Mouse (Mus musculus) cerebellum, postnatal 10 days (tissue): ENCODE measurements around the gene Mark4.
A peak's percentile ranks its signal among the peaks of the same experiment; 100 is the strongest.

Source experiments
- DNase-seq, 2 experiments: peaks; one replicate each; pipeline ENCODE4 v3.0.0; 2021; ENCODE audit warnings: mixed read lengths in 2 of 2

Mark4 gene

DNA sequence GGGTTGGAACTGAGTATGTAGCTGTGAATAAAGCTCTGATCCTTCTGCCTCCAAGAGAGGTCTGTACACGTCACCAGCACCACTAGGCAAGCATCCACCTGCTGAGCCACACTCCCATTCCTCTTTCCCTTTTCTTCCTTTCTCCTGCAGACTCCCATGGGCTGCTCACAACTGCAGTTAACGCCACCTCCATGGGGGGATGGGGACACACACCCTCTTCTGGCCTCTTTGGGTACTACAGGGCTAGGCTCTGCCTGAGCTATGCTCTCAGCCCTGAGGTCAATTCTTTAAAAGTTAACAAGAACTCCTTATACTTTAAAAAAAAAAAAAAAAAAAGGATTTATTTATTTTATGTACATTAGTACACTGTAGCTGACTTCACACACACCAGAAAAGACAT is 26.1 kb downstream of the Mark4 start:
- no peak for DNase-seq

GRCm38 (mm10) chr7:19430402-19430801 is 28.2 kb downstream of the Mark4 start:
- DNase-seq, result no peak

- peak; percentile 83 to 86 for DNase-seq
Measured at GRCm38 (mm10) chr7:19429726-19430125, 28.9 kb downstream of the Mark4 start.

DNA sequence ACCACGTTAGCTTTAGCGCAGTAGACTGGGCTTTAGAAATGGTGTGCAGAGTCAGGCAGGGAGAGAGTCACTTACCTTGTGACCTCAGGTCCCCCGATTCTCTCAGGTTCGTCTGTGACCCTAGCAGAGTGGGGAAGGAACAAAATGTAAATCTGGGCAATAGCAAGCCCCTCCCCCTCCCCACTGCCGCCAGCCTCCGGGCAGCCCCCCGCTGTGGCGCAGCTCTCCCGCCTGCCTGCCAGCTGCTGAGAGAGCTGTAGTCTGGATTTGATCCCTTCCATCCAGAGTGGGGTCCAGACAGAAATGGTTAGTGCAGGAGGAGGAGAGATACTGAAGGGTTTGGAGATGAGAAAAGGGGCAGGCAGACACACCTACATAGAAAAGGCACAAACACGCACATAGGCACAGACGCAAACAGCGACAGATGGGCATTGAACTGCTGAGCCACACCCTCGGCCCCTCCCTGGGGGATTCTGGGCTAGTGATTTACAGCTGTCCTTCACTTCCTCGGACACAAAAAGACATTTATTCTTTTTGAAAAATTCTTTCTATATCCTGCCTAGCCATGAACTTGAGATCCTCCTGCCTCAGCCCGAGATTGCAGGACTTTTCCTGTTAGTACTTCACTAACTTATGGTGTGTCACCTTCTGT is 30.5 kb downstream of the Mark4 start:
- DNase-seq, result peak; percentile 55 to 63

GRCm38 (mm10) chr7:19426888-19427287 is 31.7 kb downstream of the Mark4 start:
- DNase-seq, result no peak

GRCm38 (mm10) chr7:19426349-19426748 is 32.3 kb downstream of the Mark4 start:
- DNase-seq, result no peak

DNA sequence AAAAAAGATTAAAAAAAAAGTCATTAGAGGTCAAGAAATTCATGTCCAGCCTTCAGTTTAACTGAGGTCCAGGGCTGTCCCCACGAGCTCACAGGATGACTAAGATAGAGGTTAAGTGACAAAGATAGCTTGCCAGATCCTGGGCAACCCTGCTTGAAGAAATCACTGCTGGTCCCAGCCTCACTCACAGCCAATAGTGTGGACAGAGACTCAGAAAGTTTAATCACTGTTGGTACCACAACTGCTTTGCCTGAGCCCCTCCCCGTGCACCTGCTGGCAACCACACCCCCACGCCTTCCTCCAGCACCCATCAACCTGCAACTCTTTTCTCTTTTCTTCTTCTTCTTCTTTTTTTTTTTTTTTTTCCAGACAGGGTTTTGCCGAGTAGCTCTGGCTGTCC is 34.6 kb downstream of the Mark4 start:
- no peak for DNase-seq

DNA sequence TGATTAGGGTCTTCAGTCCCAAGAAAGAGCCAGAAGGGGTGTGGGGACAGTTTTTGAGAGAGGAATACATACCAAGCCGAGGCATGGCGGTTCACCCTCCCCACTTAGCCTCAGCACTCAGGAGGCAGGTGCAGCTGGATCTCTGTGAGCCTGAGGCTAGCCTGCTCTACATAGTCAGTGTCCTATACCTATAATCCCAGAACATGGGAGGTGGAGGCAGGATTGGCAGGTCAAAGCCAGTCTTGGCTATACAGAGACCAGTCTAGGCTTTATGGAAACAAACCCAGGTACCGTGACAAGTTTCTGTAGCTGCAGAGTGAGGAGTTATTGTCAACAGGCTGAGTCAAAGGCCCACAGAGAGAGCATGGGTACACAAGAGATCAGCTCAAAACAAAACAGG is 35.5 kb downstream of the Mark4 start:
- no peak for DNase-seq

DNA sequence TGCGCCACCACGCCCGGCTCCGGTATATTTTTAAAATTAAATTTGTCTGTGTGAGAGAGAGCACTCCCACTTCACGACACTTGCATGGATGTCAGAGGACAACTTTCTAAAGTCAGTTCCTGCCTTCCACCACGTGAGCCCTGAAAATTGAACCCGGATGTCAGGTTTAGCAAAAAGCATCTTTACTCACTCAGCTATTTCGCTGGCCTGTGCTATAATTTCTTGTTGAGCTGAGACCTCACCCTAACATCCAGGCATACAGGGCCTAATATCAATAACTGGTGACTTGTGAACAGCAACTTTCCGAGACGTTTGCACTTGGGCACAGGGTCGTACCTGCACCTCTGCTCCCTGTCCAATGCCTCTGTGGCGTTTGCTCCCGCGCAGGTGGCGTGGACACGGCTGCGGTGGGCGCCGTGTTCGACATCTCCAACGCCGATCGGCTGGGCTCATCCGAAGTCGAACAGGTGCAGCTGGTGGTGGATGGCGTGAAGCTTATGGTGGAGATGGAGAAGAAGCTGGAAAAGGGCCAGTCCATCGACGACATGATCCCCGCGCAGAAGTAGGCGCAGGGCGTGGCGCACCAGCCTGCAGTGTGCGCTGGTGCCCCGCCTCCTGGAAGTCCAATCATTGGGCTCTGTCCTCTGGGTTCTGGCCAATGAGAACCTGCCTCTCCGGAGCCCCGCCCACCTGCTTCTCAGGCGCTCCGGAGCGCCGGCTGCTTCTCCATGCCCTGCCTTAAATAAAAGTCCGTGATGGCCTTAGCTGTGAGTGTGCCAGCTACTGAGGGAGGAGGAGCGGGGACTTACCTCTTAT is 37.6 kb downstream of the Mark4 start:
- peak; percentile 96 for DNase-seq

DNA sequence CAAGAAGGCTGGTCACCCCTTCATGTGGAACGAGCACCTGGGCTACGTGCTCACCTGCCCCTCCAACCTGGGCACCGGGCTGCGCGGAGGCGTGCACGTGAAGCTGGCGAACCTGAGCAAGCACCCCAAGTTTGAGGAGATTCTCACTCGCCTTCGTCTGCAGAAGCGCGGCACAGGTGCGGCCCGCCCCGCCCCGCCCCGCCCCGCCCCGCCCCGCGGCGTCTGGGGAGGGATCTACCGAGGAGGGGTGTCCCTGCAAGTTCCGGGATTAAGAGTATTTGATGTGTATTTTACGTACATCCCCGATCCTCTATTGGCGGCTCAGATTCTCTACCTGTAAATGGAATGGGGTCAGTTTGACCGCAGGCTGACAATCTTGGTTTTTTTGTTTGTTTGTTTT is 38.5 kb downstream of the Mark4 start:
- no peak for DNase-seq

- no peak for DNase-seq
Measured at GRCm38 (mm10) chr7:19416590-19416989, 42.0 kb downstream of the Mark4 start.

DNA sequence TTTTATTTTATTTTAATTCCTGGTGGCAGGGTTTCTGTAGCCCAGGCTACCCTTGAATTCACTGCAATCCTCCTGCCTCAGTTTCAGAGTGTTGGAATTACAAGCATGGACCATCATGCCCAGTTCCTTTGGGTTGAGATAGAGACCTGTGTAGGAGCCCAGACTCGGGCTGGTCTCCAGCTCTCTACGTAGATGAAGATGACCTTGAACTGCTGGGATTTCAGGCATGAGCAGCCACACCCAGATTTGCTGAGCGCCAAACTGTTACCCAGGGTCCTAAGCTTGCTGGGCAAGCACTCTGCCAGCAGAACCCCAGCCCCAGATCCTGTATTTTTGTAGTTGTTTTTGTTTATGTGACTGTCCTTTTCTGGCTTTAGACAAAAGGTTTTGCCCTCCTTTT is 45.1 kb downstream of the Mark4 start:
- DNase-seq, result no peak

DNA sequence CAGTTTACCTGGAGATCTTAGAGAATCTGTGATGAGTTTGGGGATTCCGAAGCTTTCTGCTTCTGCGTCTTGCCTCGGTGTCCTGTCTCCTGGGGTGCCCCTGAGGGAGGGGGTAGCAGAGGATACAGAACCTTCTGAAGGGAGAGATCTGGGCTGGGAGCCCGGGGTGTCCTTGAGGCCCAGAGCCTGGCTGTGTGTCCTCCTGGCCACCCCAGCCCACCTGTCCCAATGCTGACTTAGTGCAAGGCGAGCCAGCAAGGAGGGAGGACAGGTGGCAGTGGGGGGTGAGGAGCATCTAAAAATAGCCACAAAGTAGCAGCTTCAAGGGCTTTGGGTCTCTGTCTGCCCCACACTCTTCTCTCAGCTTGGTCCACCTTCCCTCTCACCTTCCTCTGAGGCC is 46.8 kb downstream of the Mark4 start:
- DNase-seq, result no peak

DNA sequence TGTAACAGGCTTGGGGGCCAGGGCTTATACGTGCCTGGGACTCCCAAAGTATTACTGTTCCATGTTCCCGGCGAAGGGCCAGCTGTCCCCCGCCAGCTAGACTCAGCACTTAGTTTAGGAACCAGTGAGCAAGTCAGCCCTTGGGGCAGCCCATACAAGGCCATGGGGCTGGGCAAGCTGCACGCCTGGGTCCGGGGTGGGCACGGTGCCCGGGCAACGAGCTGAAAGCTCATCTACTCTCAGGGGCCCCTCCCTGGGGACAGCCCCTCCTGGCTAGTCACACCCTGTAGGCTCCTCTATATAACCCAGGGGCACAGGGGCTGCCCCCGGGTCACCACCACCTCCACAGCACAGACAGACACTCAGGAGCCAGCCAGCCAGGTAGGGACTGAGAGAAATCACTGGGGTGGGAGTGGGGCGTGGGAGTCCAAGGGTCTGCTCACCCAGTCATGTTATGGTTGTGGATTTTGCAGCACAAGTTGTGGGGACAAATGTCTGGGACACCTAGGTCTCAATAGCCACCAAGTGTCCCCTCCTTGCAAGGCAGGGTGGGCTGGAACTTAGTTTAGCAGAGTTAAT is 47.8 kb downstream of the Mark4 start:
- no peak for DNase-seq

DNA sequence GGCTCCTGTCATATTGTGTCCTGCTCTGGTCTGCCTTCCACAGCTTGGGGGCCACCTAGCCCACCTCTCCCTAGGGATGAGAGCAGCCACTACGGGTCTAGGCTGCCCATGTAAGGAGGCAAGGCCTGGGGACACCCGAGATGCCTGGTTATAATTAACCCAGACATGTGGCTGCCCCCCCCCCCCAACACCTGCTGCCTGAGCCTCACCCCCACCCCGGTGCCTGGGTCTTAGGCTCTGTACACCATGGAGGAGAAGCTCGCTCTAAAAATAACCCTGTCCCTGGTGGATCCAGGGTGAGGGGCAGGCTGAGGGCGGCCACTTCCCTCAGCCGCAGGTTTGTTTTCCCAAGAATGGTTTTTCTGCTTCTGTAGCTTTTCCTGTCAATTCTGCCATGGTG is 48.9 kb downstream of the Mark4 start:
- DNase-seq, result no peak

DNA sequence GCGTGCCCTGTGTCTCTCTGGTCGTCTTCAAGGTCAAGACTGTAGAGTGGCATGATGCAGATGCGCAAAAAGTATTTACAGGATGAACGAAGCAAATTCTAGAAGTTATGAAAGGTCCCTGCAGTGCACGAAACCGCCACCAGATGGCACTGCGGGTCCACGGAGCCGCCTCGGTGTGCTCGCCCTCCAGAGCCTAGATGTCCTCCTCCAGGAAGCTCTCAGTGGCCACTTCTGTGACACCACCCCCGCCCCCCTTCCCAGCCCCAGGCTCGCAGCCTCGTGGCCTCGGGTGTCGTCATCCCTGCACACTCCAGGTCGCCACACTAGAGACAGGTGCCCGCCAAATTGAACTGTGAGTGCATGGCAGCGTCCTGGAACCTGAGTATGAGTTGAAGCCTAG is 53.2 kb downstream of the Mark4 start:
- DNase-seq, result peak; percentile 89 to 93

GRCm38 (mm10) chr7:19404476-19404875 is 54.1 kb downstream of the Mark4 start, which contains the start of gene Ckm:
Gene Ckm (plus strand): TSS chr7:19404776.
- no peak for DNase-seq

GRCm38 (mm10) chr7:19403731-19404296 is 54.8 kb downstream of the Mark4 start, which contains the start of gene Klc3:
Gene Klc3 (minus strand): TSS chr7:19404104.
- DNase-seq, result peak in 1 of 2 experiments; percentile 53

- DNase-seq, result no peak
Measured at GRCm38 (mm10) chr7:19402535-19403112, 56.0 kb downstream of the Mark4 start.

DNA sequence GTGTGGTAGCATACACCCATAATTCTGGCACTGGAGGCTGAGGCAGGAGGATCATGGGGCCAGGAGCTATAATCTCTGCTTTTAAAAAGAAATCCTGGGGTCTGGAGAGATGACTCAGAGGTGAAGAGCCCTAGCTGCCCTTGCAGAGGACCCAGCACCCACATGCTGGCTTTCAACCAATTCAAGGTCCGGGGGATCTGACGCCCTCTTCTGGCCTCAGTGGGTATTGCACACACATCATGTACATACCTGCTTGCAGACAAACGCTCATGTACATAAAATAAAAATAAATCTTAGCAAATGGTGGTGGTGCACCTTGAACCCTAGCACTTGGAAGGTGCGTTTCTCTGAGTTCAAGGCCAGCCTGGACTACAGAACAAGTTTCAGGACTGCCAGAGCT is 57.7 kb downstream of the Mark4 start:
- DNase-seq, result no peak

DNA sequence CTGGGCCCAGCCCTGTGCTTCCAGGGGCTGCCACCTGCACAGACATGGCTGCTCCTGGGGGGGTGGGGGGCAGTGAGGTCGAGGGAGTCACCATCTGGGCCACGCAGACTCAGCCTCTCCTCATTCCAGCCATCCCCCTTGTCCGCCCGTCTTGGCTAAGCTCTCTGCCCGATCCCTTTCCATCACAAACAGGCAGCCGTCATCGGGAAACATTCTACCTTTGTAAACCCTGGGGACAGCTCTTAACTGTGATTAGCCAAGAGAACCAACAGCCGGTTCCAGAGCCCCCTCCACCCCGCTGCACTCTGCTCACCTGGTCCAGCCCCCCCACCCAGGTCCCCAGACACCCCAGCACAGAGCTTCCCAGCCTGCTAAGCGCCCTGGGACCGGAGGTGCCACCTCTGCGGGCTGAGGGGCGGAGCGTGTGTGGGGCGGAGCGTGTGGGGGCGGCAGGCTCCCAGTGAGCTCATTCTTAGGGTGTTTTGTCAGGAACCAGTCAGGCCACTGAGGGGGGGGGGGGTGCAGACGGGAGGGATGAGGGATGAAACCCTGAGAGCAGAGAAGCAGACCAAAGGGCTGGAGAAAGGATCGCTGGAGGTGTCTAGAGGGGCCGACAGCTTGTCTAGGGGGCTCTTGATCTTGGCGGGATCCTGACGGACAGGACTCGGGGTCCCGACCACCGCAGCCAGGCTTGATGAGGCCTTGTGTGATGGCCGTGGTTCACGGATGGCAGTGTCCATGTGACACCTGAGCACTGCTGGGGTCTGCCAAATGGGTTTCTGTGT is 58.9 kb downstream of the Mark4 start:
- DNase-seq, result no peak

- no peak for DNase-seq
Measured at GRCm38 (mm10) chr7:19394484-19394883, 64.1 kb downstream of the Mark4 start.
